In the genomic region with DNA sequence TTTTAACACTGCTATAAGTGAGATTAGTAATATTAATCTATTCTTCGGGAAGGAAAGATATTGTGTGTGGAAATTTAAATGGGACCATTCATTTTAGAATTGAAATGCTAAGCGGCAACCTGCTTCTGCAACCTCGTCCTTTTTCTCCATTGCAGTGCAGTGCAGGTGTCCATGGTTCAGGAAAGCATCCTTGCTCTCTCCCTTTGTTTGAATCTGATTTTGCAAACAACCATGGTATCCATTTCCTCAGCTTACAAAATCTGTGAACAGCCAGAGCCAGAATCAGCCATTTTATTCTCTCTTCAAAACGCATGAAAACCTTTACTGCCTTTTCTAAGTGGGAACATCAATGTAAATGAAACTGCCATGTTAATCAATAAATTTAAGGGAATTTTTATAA, we compare ENCODE assay signal across 22 mouse cellular contexts.
A peak's percentile ranks its signal among the peaks of the same experiment; 100 is the strongest.
DNase-seq lines count a peak whose midpoint lies in the region; ATAC-seq and TF ChIP-seq lines count a peak whose summit lies in the region.
"Had no signal": no experiment of that assay in that cellular context is flagged by ENCODE, and none has a peak within 500 bp of the region (broad histone marks: within the 10 kb centered on the region; RNA-seq: fewer than 3 reads in every experiment).

No protein-coding gene starts in this region.

- H3K4me1 ChIP-seq in forebrain, embryonic 14.5 days (ENCODE audit: control insufficient read depth, insufficient read depth, low read length), result no peaks in the 10 kb centered on the region
- H3K4me1 ChIP-seq in forebrain, embryonic 11.5 days (replicated peaks; ENCODE audit: control insufficient read depth, insufficient read depth, low read length), result no peaks in the 10 kb centered on the region
- H3K4me1 ChIP-seq in hindbrain, embryonic 13.5 days (replicated peaks), result peaks cover 11% of the 10 kb centered on the region; the same call in 1 of the 2 replicates
- peaks cover 10% of the 10 kb centered on the region for H3K4me1 ChIP-seq in midbrain, embryonic 15.5 days
- H3K4me1 ChIP-seq: heart, embryonic 13.5 days; kidney, embryonic 15.5 days; limb, embryonic 13.5 days; liver, embryonic 12.5 days; neural tube, embryonic 12.5 days had no signal

- no peaks in the 10 kb centered on the region for H3K36me3 ChIP-seq in forebrain, embryonic 14.5 days (ENCODE audit: control insufficient read depth, insufficient read depth, low read length)
- H3K36me3 ChIP-seq in forebrain, embryonic 11.5 days (ENCODE audit: control insufficient read depth, insufficient read depth, low read length), result no peaks in the 10 kb centered on the region
- no peaks in the 10 kb centered on the region for H3K36me3 ChIP-seq in hindbrain, embryonic 13.5 days
- no peaks in the 10 kb centered on the region for H3K36me3 ChIP-seq in midbrain, embryonic 15.5 days (replicated peaks)
- H3K36me3 ChIP-seq: heart, embryonic 13.5 days; kidney, embryonic 15.5 days; limb, embryonic 13.5 days; liver, embryonic 12.5 days; neural tube, embryonic 12.5 days had no signal

- no peak overlapping the region for H3K4me3 ChIP-seq in forebrain, embryonic 14.5 days (ENCODE audit: low read depth, low read length)
- no peak overlapping the region for H3K4me3 ChIP-seq in forebrain, embryonic 11.5 days (ENCODE audit: low read depth, low read length)
- H3K4me3 ChIP-seq in hindbrain, embryonic 13.5 days, result no peak overlapping the region
- H3K4me3 ChIP-seq in midbrain, embryonic 15.5 days, result no peak overlapping the region
- H3K4me3 ChIP-seq: heart, adult 2 months; heart, embryonic 13.5 days; kidney, embryonic 15.5 days; limb, embryonic 13.5 days; liver, embryonic 12.5 days; neural tube, embryonic 12.5 days had no signal

- H3K9me3 ChIP-seq in forebrain, embryonic 14.5 days (replicated peaks; ENCODE audit: control insufficient read depth, low read length), result no peaks in the 10 kb centered on the region
- no peaks in the 10 kb centered on the region for H3K9me3 ChIP-seq in forebrain, embryonic 11.5 days (ENCODE audit: control insufficient read depth, low read length)
- H3K9me3 ChIP-seq in hindbrain, embryonic 13.5 days, result no peaks in the 10 kb centered on the region
- no peaks in the 10 kb centered on the region for H3K9me3 ChIP-seq in midbrain, embryonic 15.5 days
- H3K9me3 ChIP-seq: heart, embryonic 13.5 days; kidney, embryonic 15.5 days; limb, embryonic 13.5 days; neural tube, embryonic 12.5 days had no signal

- DNase-seq in forebrain, embryonic 14.5 days (ENCODE audit: low spot score), result peak; percentile 4
- no peak for DNase-seq in forebrain, embryonic 11.5 days (ENCODE audit: low spot score)
- peak; percentile 60 for DNase-seq in brain, embryonic 14.5 days (ENCODE audit: low read depth)
- DNase-seq in layer of hippocampus, postnatal 10 days (ENCODE audit: low spot score in 2 of 2), result no peak
- no peak for DNase-seq in embryo, embryonic 9.5 days (ENCODE audit: extremely low spot score)
- no peak for DNase-seq in right cerebral cortex, adult 2 months (ENCODE audit: low spot score in 2 of 2)
- DNase-seq: adrenal gland, postnatal 25 days; cerebellum, adult 11 months; cerebellum, adult 9-11 months; gastrocnemius, postnatal 36 days; heart, adult 2 months; heart, postnatal 14 days; lung, adult 18-20 months; thymus, postnatal 25 days had no signal

- H3K9ac ChIP-seq in forebrain, embryonic 14.5 days (ENCODE audit: low read length), result no peak overlapping the region
- H3K9ac ChIP-seq in forebrain, embryonic 11.5 days (ENCODE audit: low read length), result no peak overlapping the region
- H3K9ac ChIP-seq in hindbrain, embryonic 13.5 days, result no peak overlapping the region
- no peak overlapping the region for H3K9ac ChIP-seq in midbrain, embryonic 15.5 days
- H3K9ac ChIP-seq: heart, embryonic 13.5 days; kidney, embryonic 15.5 days; limb, embryonic 13.5 days; liver, embryonic 12.5 days; neural tube, embryonic 12.5 days had no signal

- no peak for TF ChIP-seq CTCF in brain, embryonic 14.5 days (IDR thresholded peaks at IDR 0.05; ENCODE audit: borderline replicate concordance, extremely low read depth, insufficient read depth, insufficient read length)

- no peaks in the 10 kb centered on the region for H3K27me3 ChIP-seq in forebrain, embryonic 14.5 days (replicated peaks; ENCODE audit: control insufficient read depth, insufficient read depth, low read length)
- H3K27me3 ChIP-seq in forebrain, embryonic 11.5 days (ENCODE audit: control insufficient read depth, insufficient read depth, low read length), result no peaks in the 10 kb centered on the region
- H3K27me3 ChIP-seq in hindbrain, embryonic 13.5 days, result no peaks in the 10 kb centered on the region
- no peaks in the 10 kb centered on the region for H3K27me3 ChIP-seq in midbrain, embryonic 15.5 days (replicated peaks)
- H3K27me3 ChIP-seq: heart, embryonic 13.5 days; kidney, embryonic 15.5 days; limb, embryonic 13.5 days; liver, embryonic 12.5 days; neural tube, embryonic 12.5 days had no signal

- ATAC-seq in forebrain, embryonic 14.5 days, result peak; percentile 27; the same call in 1 of the 2 replicates
- ATAC-seq in forebrain, embryonic 11.5 days (replicated peaks; ENCODE audit: low FRiP score), result no peak
- peak; percentile 55; the same call in 1 of the 2 replicates for ATAC-seq in hindbrain, embryonic 13.5 days (ENCODE audit: low FRiP score)
- ATAC-seq in midbrain, embryonic 15.5 days (replicated peaks), result peak; percentile 68
- ATAC-seq: CD4-positive, CD25-positive, alpha-beta regulatory T cell, adult 4 months; liver, embryonic 12.5 days had no signal

- 0 out of 2 replicates have a peak overlapping the region, but pooled peaks have one; percentile 28 for H3K27ac ChIP-seq in forebrain, embryonic 14.5 days (ENCODE audit: low read depth, low read length)
- H3K27ac ChIP-seq in forebrain, embryonic 11.5 days (ENCODE audit: low read depth, low read length), result no peak overlapping the region
- H3K27ac ChIP-seq in hindbrain, embryonic 13.5 days, result peak overlapping the region; percentile 84
- peak overlapping the region; percentile 84 for H3K27ac ChIP-seq in midbrain, embryonic 15.5 days
- H3K27ac ChIP-seq: heart, adult 2 months; heart, embryonic 13.5 days; kidney, embryonic 15.5 days; limb, embryonic 13.5 days; liver, embryonic 12.5 days; neural tube, embryonic 12.5 days had no signal

- 62% methylated on average over 4 of the region's 4 CpGs for WGBS in forebrain, embryonic 14.5 days
- WGBS in forebrain, embryonic 11.5 days, result 61% methylated on average over 4 of the region's 4 CpGs
- WGBS in hindbrain, embryonic 13.5 days, result 49% methylated on average over 4 of the region's 4 CpGs
- 39% methylated on average over 4 of the region's 4 CpGs for WGBS in midbrain, embryonic 15.5 days

- no peak overlapping the region for H3K4me2 ChIP-seq in forebrain, embryonic 14.5 days (ENCODE audit: low read length)
- H3K4me2 ChIP-seq in forebrain, embryonic 11.5 days (ENCODE audit: low read depth, low read length, severe bottlenecking), result no peak overlapping the region
- H3K4me2 ChIP-seq in hindbrain, embryonic 13.5 days, result no peak overlapping the region
- no peak overlapping the region for H3K4me2 ChIP-seq in midbrain, embryonic 15.5 days
- H3K4me2 ChIP-seq: heart, embryonic 13.5 days; kidney, embryonic 15.5 days; limb, embryonic 13.5 days; liver, embryonic 12.5 days; neural tube, embryonic 12.5 days had no signal

- no peak for TF ChIP-seq POLR2A in brain, embryonic 14.5 days (IDR thresholded peaks at IDR 0.05; ENCODE audit: borderline replicate concordance, extremely low read depth, insufficient read depth, insufficient read length, poor library complexity, severe bottlenecking)

Comparison
In these comparisons a context has a peak if more than half of its experiments do, and no peak if none do; other contexts are left out.
1. DNase-seq: peak in forebrain, embryonic 14.5 days (single experiment) and brain, embryonic 14.5 days (single experiment); none in forebrain, embryonic 11.5 days (single experiment), layer of hippocampus, postnatal 10 days (0 of 2), embryo, embryonic 9.5 days (single experiment) and right cerebral cortex, adult 2 months (0 of 2).